Mouse (Mus musculus): ENCODE data around the gene Hebp1. TPM values are rescaled to one million over a fixed set of nuclear protein-coding genes. Genes with fewer than 3 reads are reported as not detected.

Hebp1 gene
- 40.7 and 41.8 TPM in 2 replicates for polyA plus RNA-seq (2012; rRNA removed)

- DNase-seq (ENCODE audit: low spot score) = peak; percentile 73
Observed at GRCm38 (mm10) chr6:135197921-135198532, at the start of gene Hebp1, which contains the start of gene Fam234b. TSS of gene Hebp1 (minus strand) at chr6:135198022. TSS of gene Fam234b (plus strand) at chr6:135197977.

- no peak for DNase-seq (ENCODE audit: low spot score)
Observed at GRCm38 (mm10) chr6:135245586-135245985, 47.8 kb upstream of the Hebp1 start.

GRCm38 (mm10) chr6:135240361-135240760 is 42.5 kb upstream of the Hebp1 start:
- DNase-seq (ENCODE audit: low spot score) = no peak

GRCm38 (mm10) chr6:135238211-135238610 is 40.4 kb upstream of the Hebp1 start:
- no peak for DNase-seq (ENCODE audit: low spot score)

GRCm38 (mm10) chr6:135237326-135237725 is 39.5 kb upstream of the Hebp1 start:
- no peak for DNase-seq (ENCODE audit: low spot score)

GRCm38 (mm10) chr6:135236576-135236975 is 38.8 kb upstream of the Hebp1 start:
- DNase-seq (ENCODE audit: low spot score) = no peak

- no peak for DNase-seq (ENCODE audit: low spot score)
Observed at GRCm38 (mm10) chr6:135235742-135236141, 37.9 kb upstream of the Hebp1 start.

GRCm38 (mm10) chr6:135232443-135233182 is 34.8 kb upstream of the Hebp1 start:
- DNase-seq (ENCODE audit: low spot score) = no peak

- no peak for DNase-seq (ENCODE audit: low spot score)
Observed at GRCm38 (mm10) chr6:135230586-135230985, 32.8 kb upstream of the Hebp1 start.

GRCm38 (mm10) chr6:135228465-135228941 is 30.7 kb upstream of the Hebp1 start:
- no peak for DNase-seq (ENCODE audit: low spot score)

GRCm38 (mm10) chr6:135223786-135224416 is 26.1 kb upstream of the Hebp1 start:
- no peak for DNase-seq (ENCODE audit: low spot score)

GRCm38 (mm10) chr6:135219916-135220315 is 22.1 kb upstream of the Hebp1 start:
- DNase-seq (ENCODE audit: low spot score) = no peak

GRCm38 (mm10) chr6:135218330-135218729 is 20.5 kb upstream of the Hebp1 start:
- no peak for DNase-seq (ENCODE audit: low spot score)

- no peak for DNase-seq (ENCODE audit: low spot score)
Observed at GRCm38 (mm10) chr6:135212666-135213065, 14.8 kb upstream of the Hebp1 start.

GRCm38 (mm10) chr6:135211169-135211568 is 13.3 kb upstream of the Hebp1 start:
- no peak for DNase-seq (ENCODE audit: low spot score)

GRCm38 (mm10) chr6:135206909-135207308 is 9.1 kb upstream of the Hebp1 start:
- no peak for DNase-seq (ENCODE audit: low spot score)

GRCm38 (mm10) chr6:135205802-135206201 is 8.0 kb upstream of the Hebp1 start:
- DNase-seq (ENCODE audit: low spot score) = no peak

- no peak for DNase-seq (ENCODE audit: low spot score)
Observed at GRCm38 (mm10) chr6:135204869-135205268, 7.0 kb upstream of the Hebp1 start.

- DNase-seq (ENCODE audit: low spot score) = no peak
Observed at GRCm38 (mm10) chr6:135203737-135204136, 5.9 kb upstream of the Hebp1 start.

GRCm38 (mm10) chr6:135202668-135203067 is 4.8 kb upstream of the Hebp1 start:
- no peak for DNase-seq (ENCODE audit: low spot score)

GRCm38 (mm10) chr6:135200122-135200957 is 2.5 kb upstream of the Hebp1 start:
- no peak for DNase-seq (ENCODE audit: low spot score)

- no peak for DNase-seq (ENCODE audit: low spot score)
Observed at GRCm38 (mm10) chr6:135198726-135199125, 904 bp upstream of the Hebp1 start.

Measured in urinary bladder, adult 2 months (tissue).